Mouse (Mus musculus) small intestine, adult 2 months (tissue): ENCODE results near the gene Nsl1. TPM values are rescaled to one million over a fixed set of nuclear protein-coding genes. Genes with fewer than 3 reads are reported as not detected.
A peak's percentile ranks its signal among the peaks of the same experiment; 100 is the strongest.

Source experiments
- H3K27ac ChIP-seq: fragments of 200-500 bp; 2 replicates; pipeline ENCODE4 v1.5.1; 2012; ENCODE audit warnings: low read depth, low read length, control low read depth, inconsistent platforms; ENCODE audit not compliant: insufficient read depth
- H3K27me3 ChIP-seq: fragments of 200-500 bp; 2 replicates; pipeline ENCODE4 v1.6.1; 2012; ENCODE audit warnings: mild to moderate bottlenecking, moderate library complexity, low read length, inconsistent platforms; ENCODE audit not compliant: control insufficient read depth, insufficient read depth
- H3K36me3 ChIP-seq: fragments of 200-500 bp; 2 replicates; pipeline ENCODE4 v1.6.1; 2012; ENCODE audit warnings: mild to moderate bottlenecking, low read length, control low read depth, inconsistent platforms; ENCODE audit not compliant: control insufficient read depth, insufficient read depth
- H3K4me1 ChIP-seq: fragments of 200-500 bp; 2 replicates; pipeline ENCODE4 v1.6.1; 2012; ENCODE audit warnings: low read length, inconsistent platforms, mixed read lengths; ENCODE audit not compliant: control insufficient read depth, insufficient read depth, insufficient read length
- H3K4me3 ChIP-seq: fragments of 200-500 bp; 2 replicates; pipeline ENCODE4 v1.5.1; 2012; ENCODE audit warnings: low read depth, mild to moderate bottlenecking, control low read depth, inconsistent platforms, low read length, moderate library complexity
- CTCF ChIP-seq: fragments of 200-500 bp; IDR thresholded peaks from 2 replicates; pipeline ENCODE4 v1.5.1; 2012; ENCODE audit warnings: low read depth, mild to moderate bottlenecking, control low read depth, inconsistent platforms, low read length, moderate library complexity, mixed read lengths; ENCODE audit not compliant: insufficient replicate concordance, insufficient read length; ENCODE audit errors: extremely low read depth
- POLR2A ChIP-seq: fragments of 200-500 bp; IDR thresholded peaks from 2 replicates; pipeline ENCODE4 v1.6.1; 2012; ENCODE audit warnings: low read depth, mild to moderate bottlenecking, control low read depth, inconsistent platforms, low read length, moderate library complexity
- WGBS: fragments of 180-500 bp; shearing (Covaris S2); methylation state at CpG from one replicate; pipeline ENCODE4 v1.1.7; 2018; 5-methylcytosine and 5-hydroxymethylcytosine counted together
- polyA plus RNA-seq: library from polyadenylated mRNA; depleted of rRNA; stranded (reverse); fragments of >200 nt; gene quantifications from 2 replicates; pipeline ENCODE4 v1.2.3, GENCODE M21; 2012

The Nsl1 gene
- polyA plus RNA-seq, 1 experiment = 1.4 TPM

DNA sequence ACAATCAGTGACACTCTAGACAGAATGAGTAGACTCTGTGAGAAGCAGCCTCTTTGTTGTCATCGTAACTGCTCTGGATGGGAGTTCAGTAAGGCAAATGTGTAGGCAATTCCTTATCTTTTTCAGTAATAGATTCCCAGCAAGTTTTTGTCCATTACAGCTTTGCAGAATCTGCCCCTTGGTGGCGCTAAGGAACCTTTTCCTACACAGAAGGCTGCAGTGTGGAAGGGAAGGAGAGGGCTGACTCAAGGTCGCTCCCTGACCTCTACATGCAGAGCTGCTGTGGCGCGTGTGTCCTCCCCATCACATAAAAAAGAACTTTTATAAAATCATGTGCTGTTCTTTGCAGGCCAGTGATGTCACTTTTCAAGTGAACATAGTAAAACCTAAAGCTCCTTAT lies 5.6 kb downstream of the Nsl1 start:
- WGBS = 82% methylated on average over 5 of the region's 5 CpGs
- Histone ChIP-seq H3K4me1 (peaks cover 13% of the 10 kb centered on the region), H3K27ac (no peak overlapping the region), H3K27me3 (no peaks in the 10 kb centered on the region), H3K4me3 (no peak overlapping the region), H3K36me3 (peaks cover 2% of the 10 kb centered on the region; the same call in 1 of the 2 replicates)
- no peak for TF ChIP-seq POLR2A
- peak; percentile 32; the same call in 1 of the 2 replicates for TF ChIP-seq CTCF

GRCm38 (mm10) chr1:191070259-191070658 lies 7.4 kb downstream of the Nsl1 start:
- H3K27ac ChIP-seq = peak overlapping the region; percentile 83
- H3K4me3 ChIP-seq = no peak overlapping the region
- no peaks in the 10 kb centered on the region for H3K27me3 ChIP-seq
- peaks cover 2% of the 10 kb centered on the region; the same call in 1 of the 2 replicates for H3K36me3 ChIP-seq
- 79% methylated on average over 4 of the region's 4 CpGs for WGBS
- H3K4me1 ChIP-seq = peaks cover 15% of the 10 kb centered on the region
- TF ChIP-seq POLR2A (no peak), CTCF (no peak)

GRCm38 (mm10) chr1:191071613-191072012 lies 8.8 kb downstream of the Nsl1 start:
- Histone ChIP-seq H3K36me3 (peaks cover 2% of the 10 kb centered on the region; the same call in 1 of the 2 replicates), H3K27me3 (no peaks in the 10 kb centered on the region), H3K4me1 (peaks cover 17% of the 10 kb centered on the region), H3K4me3 (no peak overlapping the region), H3K27ac (peak overlapping the region; percentile 83)
- 41% methylated on average over 6 of the region's 6 CpGs for WGBS
- TF ChIP-seq CTCF = no peak
- TF ChIP-seq POLR2A = no peak

DNA sequence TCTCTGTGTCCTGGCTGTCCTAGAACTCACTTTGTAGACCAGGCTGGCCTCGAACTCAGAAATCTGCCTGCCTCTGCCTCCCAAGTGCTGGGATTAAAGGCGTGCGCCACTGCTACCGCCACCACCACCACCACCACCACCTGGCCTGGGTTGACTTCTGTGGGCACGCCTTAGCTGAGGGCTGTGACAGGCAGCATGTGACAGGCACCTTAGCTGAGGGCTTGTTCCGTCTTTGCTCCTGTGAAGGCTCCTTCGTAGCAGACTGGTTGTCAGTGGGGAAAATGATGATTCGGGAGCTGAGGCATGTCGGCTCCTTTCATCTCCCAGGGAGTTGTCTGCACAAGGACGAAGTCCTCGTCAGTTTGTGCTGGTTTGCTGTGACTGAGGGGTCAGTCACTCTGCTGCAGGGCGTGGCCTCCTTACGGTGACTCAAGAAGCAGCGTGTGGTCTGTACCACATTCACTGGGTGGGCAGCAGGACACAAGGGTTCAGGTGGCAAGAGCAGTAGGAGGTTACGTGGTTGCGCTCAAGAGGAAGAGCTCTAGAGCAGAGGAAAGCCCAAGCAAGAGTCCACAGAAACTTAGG lies 9.6 kb downstream of the Nsl1 start:
- WGBS = 61% methylated on average over 16 of the region's 16 CpGs
- peak overlapping the region; percentile 83 for H3K27ac ChIP-seq

GRCm38 (mm10) chr1:191073001-191073400 lies 10.2 kb downstream of the Nsl1 start:
- Histone ChIP-seq H3K4me1 (peaks cover 17% of the 10 kb centered on the region), H3K36me3 (peaks cover 3% of the 10 kb centered on the region; the same call in 1 of the 2 replicates), H3K4me3 (no peak overlapping the region), H3K27me3 (no peaks in the 10 kb centered on the region), H3K27ac (peak overlapping the region; percentile 83)
- TF ChIP-seq POLR2A (no peak), CTCF (no peak)
- 47% methylated on average over 6 of the region's 6 CpGs for WGBS

More for the DNA sequence above, 9.6 kb downstream of the Nsl1 start:
- TF ChIP-seq CTCF = no peak
- no peak for TF ChIP-seq POLR2A
- Histone ChIP-seq H3K4me1 (peaks cover 17% of the 10 kb centered on the region), H3K4me3 (no peak overlapping the region), H3K27me3 (no peaks in the 10 kb centered on the region), H3K36me3 (peaks cover 3% of the 10 kb centered on the region; the same call in 1 of the 2 replicates)

DNA sequence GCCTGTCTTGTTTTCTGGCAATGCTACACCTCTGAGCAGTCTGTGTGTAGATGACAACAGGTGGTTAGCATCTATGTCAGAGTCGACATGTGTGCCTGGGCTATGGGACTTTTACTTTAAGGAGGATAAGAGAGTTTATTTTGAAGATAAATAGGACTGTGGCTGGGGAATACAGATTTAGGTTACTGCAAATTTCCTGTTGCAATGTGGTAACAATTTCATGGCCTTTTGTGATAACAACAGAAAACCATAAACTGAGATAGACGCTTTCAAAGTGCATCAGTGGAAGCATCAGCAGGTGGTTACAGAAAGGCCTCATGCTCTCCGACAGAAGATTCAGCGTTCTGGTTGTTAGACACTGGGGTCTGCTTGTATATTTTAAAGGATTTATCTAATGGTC lies 10.7 kb downstream of the Nsl1 start:
- no peak for TF ChIP-seq CTCF
- no peak for TF ChIP-seq POLR2A
- H3K4me3 ChIP-seq = no peak overlapping the region
- WGBS = 75% methylated on average over 4 of the region's 4 CpGs
- no peaks in the 10 kb centered on the region for H3K27me3 ChIP-seq
- H3K36me3 ChIP-seq = peaks cover 3% of the 10 kb centered on the region; the same call in 1 of the 2 replicates
- peak overlapping the region; percentile 83 for H3K27ac ChIP-seq
- H3K4me1 ChIP-seq = peaks cover 17% of the 10 kb centered on the region

GRCm38 (mm10) chr1:191075199-191075883 lies 12.5 kb downstream of the Nsl1 start:
- Histone ChIP-seq H3K27ac (peak overlapping the region; percentile 38), H3K36me3 (0 out of 2 replicates have a peak, but pooled peaks cover 1% of the 10 kb centered on the region), H3K27me3 (no peaks in the 10 kb centered on the region), H3K4me1 (peaks cover 17% of the 10 kb centered on the region), H3K4me3 (no peak overlapping the region)
- TF ChIP-seq CTCF = peak; percentile 76; the same call in 1 of the 2 replicates
- no peak for TF ChIP-seq POLR2A
- WGBS = 37% methylated on average over 10 of the region's 10 CpGs
